Mouse (Mus musculus) forebrain, embryonic 16.5 days (tissue): Measurements from ENCODE around the gene Rpp21. TPM values are rescaled to one million over a fixed set of nuclear protein-coding genes. Genes with fewer than 3 reads are reported as not detected.

Experiments
- ATAC-seq: fragments of 200-750 bp; cut with Nextera tagmentation; 2 replicates; pipeline ENCODE4 v1.8.0; 2017; ENCODE audit warnings: mild to moderate bottlenecking, moderate library complexity
- H3K27ac ChIP-seq: fragments of 300-500 bp; sonication (generic); 2 replicates; pipeline ENCODE4 v1.5.1; 2014; ENCODE audit warnings: low read length, control low read depth
- H3K27me3 ChIP-seq: fragments of 300-500 bp; sonication (generic); replicated peaks from 2 replicates; pipeline ENCODE4 v1.6.1; 2014; ENCODE audit warnings: low read length; ENCODE audit not compliant: control insufficient read depth, insufficient read depth
- H3K36me3 ChIP-seq: fragments of 300-500 bp; sonication (generic); 2 replicates; pipeline ENCODE4 v1.6.1; 2014; ENCODE audit not compliant: control insufficient read depth, insufficient read depth
- H3K4me1 ChIP-seq: fragments of 300-500 bp; sonication (generic); replicated peaks from 2 replicates; pipeline ENCODE4 v1.6.1; 2014; ENCODE audit warnings: low read length; ENCODE audit not compliant: control insufficient read depth, insufficient read depth
- H3K4me2 ChIP-seq: fragments of 300-500 bp; sonication (generic); 2 replicates; pipeline ENCODE4 v1.6.1; 2014; ENCODE audit warnings: mild to moderate bottlenecking, low read length, control low read depth
- H3K4me3 ChIP-seq: fragments of 300-500 bp; sonication (generic); replicated peaks from 2 replicates; pipeline ENCODE4 v1.5.1; 2014; ENCODE audit warnings: mild to moderate bottlenecking, low read length, control low read depth
- H3K9ac ChIP-seq: fragments of 300-500 bp; sonication (generic); replicated peaks from 2 replicates; pipeline ENCODE4 v1.6.1; 2014; ENCODE audit warnings: low read depth, low read length, control low read depth
- H3K9me3 ChIP-seq: fragments of 300-500 bp; sonication (generic); 2 replicates; pipeline ENCODE4 v1.6.1; 2016; ENCODE audit warnings: low read length; ENCODE audit not compliant: control insufficient read depth
- WGBS: fragments of 180-500 bp; shearing (Covaris S2); extraction: QIAGEN DNeasy Blood & Tissue Kit; methylation state at CpG from one replicate; pipeline ENCODE4 v1.1.7; 2014; 5-methylcytosine and 5-hydroxymethylcytosine counted together
- polyA plus RNA-seq: library from polyadenylated mRNA; unstranded; fragments of >200 nt; fragmentation: Nextera tagmentation; extraction: Ambion mirVana; gene quantifications from 2 replicates; pipeline ENCODE4 v1.2.1, GENCODE M21; 2015

The Rpp21 gene
- 84.8 and 99.7 TPM in 2 replicates for polyA plus RNA-seq

DNA sequence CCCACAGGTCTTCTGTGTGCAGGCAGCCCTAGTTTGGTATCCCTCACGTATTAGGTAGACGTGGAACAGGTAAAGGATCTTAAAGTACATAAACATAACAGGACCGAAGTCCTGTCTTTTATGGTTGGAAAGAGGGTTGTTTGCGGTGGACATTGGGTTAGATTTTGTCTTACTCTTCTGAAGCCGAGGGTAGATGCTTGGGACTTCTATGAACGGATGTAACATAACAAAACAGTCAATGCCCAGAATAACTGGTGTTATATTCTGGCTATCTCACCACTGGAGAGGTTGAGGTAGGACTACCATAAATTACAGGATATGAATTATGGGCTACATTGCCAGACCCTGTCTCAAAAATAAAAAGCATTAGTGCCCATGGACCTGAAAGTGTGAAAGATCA lies at the start of gene Rpp21:
Rpp21 (minus strand) TSS at position 101 of the 400 bp plus-strand sequence.
- Histone ChIP-seq H3K27ac (peak within 1 kb of the TSS; percentile 82), H3K27me3 (no peaks in the 10 kb centered on the region), H3K4me2 (peak within 1 kb of the TSS; percentile 55), H3K9ac (peak within 1 kb of the TSS; percentile 81), H3K4me3 (peak within 1 kb of the TSS; percentile 73), H3K36me3 (peaks cover 28% of the 10 kb centered on the region), H3K4me1 (peaks cover 7% of the 10 kb centered on the region), H3K9me3 (no peaks in the 10 kb centered on the region)
- ATAC-seq = no peak; the same call in 1 of the 2 replicates
- 49% methylated on average over 6 of the region's 6 CpGs for WGBS

GRCm38 (mm10) chr17:36286390-36286789 lies 28.5 kb upstream of the Rpp21 start, which contains the start of gene H2-M10.2:
TSS of gene H2-M10.2 (minus strand) at chr17:36286490.
- ATAC-seq = no peak
- 94% methylated on average over 2 of the region's 2 CpGs for WGBS
- Histone ChIP-seq H3K4me2 (no peak within 1 kb of the TSS), H3K9ac (no peak within 1 kb of the TSS), H3K4me1 (no peaks in the 10 kb centered on the region), H3K36me3 (peaks cover 4% of the 10 kb centered on the region; the same call in 1 of the 2 replicates), H3K27me3 (no peaks in the 10 kb centered on the region), H3K4me3 (no peak within 1 kb of the TSS), H3K9me3 (peaks cover 2% of the 10 kb centered on the region; the same call in 1 of the 2 replicates), H3K27ac (no peak within 1 kb of the TSS)

GRCm38 (mm10) chr17:36281521-36282245 lies 23.8 kb upstream of the Rpp21 start:
- H3K4me2 ChIP-seq = no peak overlapping the region
- peaks cover 2% of the 10 kb centered on the region; the same call in 1 of the 2 replicates for H3K9me3 ChIP-seq
- no peak overlapping the region for H3K27ac ChIP-seq
- no peaks in the 10 kb centered on the region for H3K4me1 ChIP-seq
- H3K4me3 ChIP-seq = no peak overlapping the region
- H3K27me3 ChIP-seq = no peaks in the 10 kb centered on the region
- H3K9ac ChIP-seq = no peak overlapping the region
- 91% methylated on average over 4 of the region's 4 CpGs for WGBS
- ATAC-seq = no peak
- H3K36me3 ChIP-seq = peaks cover 17% of the 10 kb centered on the region

DNA sequence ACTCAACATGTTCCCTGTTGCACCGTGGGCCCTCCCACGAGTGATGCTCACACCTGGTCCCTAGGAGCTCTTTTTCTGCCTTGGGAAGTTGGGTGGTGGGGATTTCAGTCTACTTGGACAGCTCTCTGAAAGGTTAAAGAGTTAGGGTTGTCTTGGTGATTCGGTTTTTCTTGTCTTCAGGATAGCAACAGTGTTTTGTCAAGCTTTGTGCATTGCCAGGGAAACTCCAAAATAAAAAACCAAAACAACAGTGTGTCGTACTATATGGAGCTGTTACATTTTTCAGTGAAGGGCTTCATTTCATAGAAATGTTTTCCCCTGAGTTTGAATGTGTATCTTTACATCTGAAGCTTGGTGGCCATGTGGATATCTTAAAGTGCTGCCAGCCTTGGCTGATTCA lies 16.9 kb upstream of the Rpp21 start:
- Histone ChIP-seq H3K4me1 (peaks cover 32% of the 10 kb centered on the region), H3K9ac (no peak overlapping the region), H3K4me2 (no peak overlapping the region), H3K9me3 (no peaks in the 10 kb centered on the region), H3K27ac (no peak overlapping the region), H3K27me3 (no peaks in the 10 kb centered on the region), H3K36me3 (peaks cover under 1% of the 10 kb centered on the region; the same call in 1 of the 2 replicates), H3K4me3 (no peak overlapping the region)
- no peak for ATAC-seq
- 95% methylated on average over 4 of the region's 4 CpGs for WGBS

- H3K9me3 ChIP-seq = no peaks in the 10 kb centered on the region
- WGBS = 85% methylated on average over 4 of the region's 4 CpGs
- ATAC-seq = no peak
- peaks cover 33% of the 10 kb centered on the region for H3K4me1 ChIP-seq
- no peaks in the 10 kb centered on the region for H3K27me3 ChIP-seq
- H3K9ac ChIP-seq = no peak overlapping the region
- H3K36me3 ChIP-seq = no peaks in the 10 kb centered on the region
- H3K4me2 ChIP-seq = no peak overlapping the region
- no peak overlapping the region for H3K27ac ChIP-seq
- H3K4me3 ChIP-seq = no peak overlapping the region
These were observed 15.9 kb upstream of the Rpp21 start for GRCm38 (mm10) chr17:36273796-36274195.

DNA sequence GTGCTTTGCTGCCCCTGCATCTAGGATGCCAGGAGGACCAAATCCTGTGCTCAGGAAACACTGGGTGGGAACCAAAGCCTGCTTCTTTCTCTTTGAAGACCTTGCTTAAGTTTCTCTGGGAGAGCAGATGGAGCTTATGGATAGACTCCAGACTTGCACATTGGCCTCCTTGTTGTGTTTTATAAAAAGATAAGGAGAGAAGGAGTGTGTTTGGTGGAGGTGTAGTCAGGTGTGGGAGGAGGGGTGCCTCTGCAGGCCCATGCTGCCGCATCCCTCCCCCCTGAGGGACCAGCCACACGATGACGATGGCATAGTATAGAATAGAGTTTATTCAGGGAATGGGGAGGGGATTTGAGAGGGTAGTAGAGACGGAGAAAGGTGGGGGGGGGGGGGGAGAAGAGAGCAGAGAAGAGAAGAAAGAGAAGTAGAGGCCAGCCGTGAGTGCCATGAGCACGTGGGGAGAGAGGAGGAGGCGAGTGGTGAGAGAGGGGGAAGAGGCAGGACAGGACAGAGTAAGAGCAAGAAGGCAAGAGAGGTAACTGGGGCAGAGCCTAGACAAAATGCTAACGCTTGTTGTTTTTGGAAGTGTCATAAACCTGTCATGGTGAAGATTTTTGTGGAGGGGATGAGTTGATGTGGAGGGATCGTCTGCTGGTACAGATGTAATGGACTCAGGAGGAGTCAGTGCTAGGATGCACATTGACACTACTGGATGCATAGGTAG lies 14.9 kb upstream of the Rpp21 start:
- peak overlapping the region; percentile 99 for H3K4me3 ChIP-seq
- H3K4me1 ChIP-seq = peaks cover 33% of the 10 kb centered on the region
- H3K9ac ChIP-seq = peak overlapping the region; percentile 3; the same call in 1 of the 2 replicates
- no peak overlapping the region for H3K27ac ChIP-seq
- 78% methylated on average over 9 of the region's 9 CpGs for WGBS
- 0 out of 2 replicates have a peak, but pooled peaks cover under 1% of the 10 kb centered on the region for H3K36me3 ChIP-seq
- H3K9me3 ChIP-seq = no peaks in the 10 kb centered on the region
- peak overlapping the region; percentile 97 for H3K4me2 ChIP-seq
- ATAC-seq = no peak
- no peaks in the 10 kb centered on the region for H3K27me3 ChIP-seq

- Histone ChIP-seq H3K9ac (peak within 1 kb of the TSS; percentile 96), H3K4me1 (peaks cover 33% of the 10 kb centered on the region), H3K36me3 (peaks cover 6% of the 10 kb centered on the region), H3K4me2 (peak within 1 kb of the TSS; percentile 97), H3K27me3 (no peaks in the 10 kb centered on the region), H3K4me3 (peak within 1 kb of the TSS; percentile 99), H3K27ac (peak within 1 kb of the TSS; percentile 95), H3K9me3 (no peaks in the 10 kb centered on the region)
- 1% methylated on average over 43 of the region's 43 CpGs for WGBS
- peak; percentile 79 for ATAC-seq
These were observed 13.9 kb upstream of the Rpp21 start, which contains the start of gene Trim39 for GRCm38 (mm10) chr17:36271586-36272256. TSS of gene Trim39 (minus strand) at chr17:36272247.

GRCm38 (mm10) chr17:36270956-36271585 lies 13.2 kb upstream of the Rpp21 start:
- H3K27me3 ChIP-seq = no peaks in the 10 kb centered on the region
- H3K9me3 ChIP-seq = no peaks in the 10 kb centered on the region
- H3K4me3 ChIP-seq = peak overlapping the region; percentile 99
- peaks cover 33% of the 10 kb centered on the region for H3K4me1 ChIP-seq
- ATAC-seq = peak; percentile 92
- peak overlapping the region; percentile 97 for H3K4me2 ChIP-seq
- H3K36me3 ChIP-seq = peaks cover 6% of the 10 kb centered on the region
- peak overlapping the region; percentile 96 for H3K9ac ChIP-seq
- H3K27ac ChIP-seq = peak overlapping the region; percentile 95
- 0% methylated on average over 70 of the region's 84 CpGs for WGBS
